9 mouse cellular contexts compared by ENCODE assay signal in genomic region chr11:98953361-98953760, GRCm38 (mm10). TPM values are rescaled to one million over a fixed set of nuclear protein-coding genes. Genes with fewer than 3 reads are reported as not detected.
A peak's percentile ranks its signal among the peaks of the same experiment; 100 is the strongest.
DNase-seq lines count a peak whose midpoint lies in the region; ATAC-seq and TF ChIP-seq lines count a peak whose summit lies in the region.
"Had no signal": no experiment of that assay in that cellular context is flagged by ENCODE, and none has a peak within 500 bp of the region (broad histone marks: within the 10 kb centered on the region; RNA-seq: fewer than 3 reads in every experiment).

No protein-coding gene starts in this region.

- 0 out of 2 replicates have a peak overlapping the region, but pooled peaks have one; percentile 6 for H3K27ac ChIP-seq in gastrocnemius, adult 2 months
- peak overlapping the region; percentile 85; the same call in 1 of the 2 replicates for H3K27ac ChIP-seq in lung, embryonic 15.5 days
- H3K27ac ChIP-seq in embryonic facial prominence, embryonic 15.5 days (replicated peaks): 0 out of 2 replicates have a peak overlapping the region, but pooled peaks have one; percentile 68
- 0 out of 2 replicates have a peak overlapping the region, but pooled peaks have one; percentile 87 for H3K27ac ChIP-seq in neural tube, embryonic 13.5 days (replicated peaks)

- peaks cover 78% of the 10 kb centered on the region for H3K4me1 ChIP-seq in lung, embryonic 15.5 days
- peaks cover 66% of the 10 kb centered on the region for H3K4me1 ChIP-seq in embryonic facial prominence, embryonic 15.5 days
- peaks cover 69% of the 10 kb centered on the region for H3K4me1 ChIP-seq in neural tube, embryonic 13.5 days (replicated peaks)

- DNase-seq in gastrocnemius, adult 2 months: no peak
- no peak for DNase-seq in gastrocnemius, postnatal 10 days
- no peak for DNase-seq in lung, postnatal 25 days (ENCODE audit: low spot score)
- no peak for DNase-seq in layer of hippocampus, adult 18-20 months (ENCODE audit: low spot score in 2 of 2)
- DNase-seq in cerebellum, postnatal 36 days: no peak

- no peaks in the 10 kb centered on the region for H3K27me3 ChIP-seq in lung, embryonic 15.5 days
- no peaks in the 10 kb centered on the region for H3K27me3 ChIP-seq in embryonic facial prominence, embryonic 15.5 days
- no peaks in the 10 kb centered on the region for H3K27me3 ChIP-seq in neural tube, embryonic 13.5 days

- TF ChIP-seq CTCF in gastrocnemius, adult 2 months (IDR thresholded peaks at IDR 0.05): no peak

- no peak overlapping the region for H3K4me3 ChIP-seq in gastrocnemius, adult 2 months
- no peak overlapping the region for H3K4me3 ChIP-seq in lung, embryonic 15.5 days
- H3K4me3 ChIP-seq in embryonic facial prominence, embryonic 15.5 days (replicated peaks): no peak overlapping the region
- H3K4me3 ChIP-seq in neural tube, embryonic 13.5 days: no peak overlapping the region

- intact Hi-C loops in gastrocnemius, adult 2 months (cut with DNase I): no loop called here

- H3K4me2 ChIP-seq in lung, embryonic 15.5 days: no peak overlapping the region
- H3K4me2 ChIP-seq in embryonic facial prominence, embryonic 15.5 days (replicated peaks): no peak overlapping the region
- H3K4me2 ChIP-seq in neural tube, embryonic 13.5 days: no peak overlapping the region

- H3K36me3 ChIP-seq in lung, embryonic 15.5 days: peaks cover 18% of the 10 kb centered on the region
- H3K36me3 ChIP-seq in embryonic facial prominence, embryonic 15.5 days: peaks cover 39% of the 10 kb centered on the region
- H3K36me3 ChIP-seq in neural tube, embryonic 13.5 days: peaks cover 7% of the 10 kb centered on the region; the same call in 1 of the 2 replicates

- WGBS in lung, embryonic 15.5 days: 0% methylated on average over 2 of the region's 2 CpGs
- 45% methylated on average over 2 of the region's 2 CpGs for WGBS in embryonic facial prominence, embryonic 15.5 days
- WGBS in neural tube, embryonic 13.5 days: 18% methylated on average over 2 of the region's 2 CpGs

- H3K9ac ChIP-seq in lung, embryonic 15.5 days: no peak overlapping the region
- H3K9ac ChIP-seq in embryonic facial prominence, embryonic 15.5 days: no peak overlapping the region
- no peak overlapping the region for H3K9ac ChIP-seq in neural tube, embryonic 13.5 days

- no peak for ATAC-seq in lung, embryonic 15.5 days (ENCODE audit: borderline replicate concordance, extremely low read depth, low FRiP score, low TSS enrichment)
- ATAC-seq in embryonic facial prominence, embryonic 15.5 days (ENCODE audit: insufficient number of reproducible peaks, low FRiP score, low TSS enrichment, low read depth): no peak
- ATAC-seq in neural tube, embryonic 13.5 days (ENCODE audit: low read depth): no peak

- no peaks in the 10 kb centered on the region for H3K9me3 ChIP-seq in lung, embryonic 15.5 days
- no peaks in the 10 kb centered on the region for H3K9me3 ChIP-seq in embryonic facial prominence, embryonic 15.5 days (replicated peaks)
- H3K9me3 ChIP-seq in neural tube, embryonic 13.5 days: no peaks in the 10 kb centered on the region

RNA-seq across cellular contexts. Expression of gene Rara, which starts 25.7 kb away (rescaled TPM):
- 10 to 100 TPM; 10.2 to 12.4 TPM for total RNA-seq in gastrocnemius, adult 2 months (2021)
- total RNA-seq in gastrocnemius, postnatal 10 days (2021): 10 to 100 TPM; 22.6 to 31.5 TPM
- polyA plus RNA-seq in lung, embryonic 15.5 days (2015; fragmentation: Nextera tagmentation; extraction: Ambion mirVana): 36.5 and 38.4 TPM in 2 replicates
- 50.0 and 53.5 TPM in 2 replicates for polyA plus RNA-seq in embryonic facial prominence, embryonic 15.5 days (2015; fragmentation: Nextera tagmentation; extraction: Ambion mirVana)
- 24.0 and 26.7 TPM in 2 replicates for polyA plus RNA-seq in neural tube, embryonic 13.5 days (2015; fragmentation: Nextera tagmentation; extraction: Ambion mirVana)
- total RNA-seq in layer of hippocampus, adult 18-20 months (2021): 10 to 100 TPM; 18.3 to 26.6 TPM

RNA-seq across cellular contexts. Expression of gene Gjd3, which starts 29.5 kb away (rescaled TPM):
- not detected for total RNA-seq in gastrocnemius, adult 2 months (2021)
- not detected for total RNA-seq in gastrocnemius, postnatal 10 days (2021)
- polyA plus RNA-seq in lung, embryonic 15.5 days (2015; fragmentation: Nextera tagmentation; extraction: Ambion mirVana): 0.20 and 0.61 TPM in 2 replicates
- 0.96 and 1.1 TPM in 2 replicates for polyA plus RNA-seq in embryonic facial prominence, embryonic 15.5 days (2015; fragmentation: Nextera tagmentation; extraction: Ambion mirVana)
- polyA plus RNA-seq in neural tube, embryonic 13.5 days (2015; fragmentation: Nextera tagmentation; extraction: Ambion mirVana): 1.4 and 1.5 TPM in 2 replicates
- 1 to 10 TPM in 1 of 2 experiments, under 1 TPM in 1; 0.52 to 1.2 TPM for total RNA-seq in layer of hippocampus, adult 18-20 months (2021)
- total RNA-seq: hematopoietic stem cell, adult 5-6 weeks had no signal

RNA-seq across cellular contexts. Expression of gene Cdc6, which starts 45.8 kb away (rescaled TPM):
- under 1 TPM in 1 of 2 experiments, not detected in 1; 0.11 TPM for total RNA-seq in gastrocnemius, adult 2 months (2021)
- 1 to 10 TPM; 2.3 to 3.5 TPM for total RNA-seq in gastrocnemius, postnatal 10 days (2021)
- 41.3 and 42.5 TPM in 2 replicates for polyA plus RNA-seq in lung, embryonic 15.5 days (2015; fragmentation: Nextera tagmentation; extraction: Ambion mirVana)
- 22.6 and 22.7 TPM in 2 replicates for polyA plus RNA-seq in embryonic facial prominence, embryonic 15.5 days (2015; fragmentation: Nextera tagmentation; extraction: Ambion mirVana)
- polyA plus RNA-seq in neural tube, embryonic 13.5 days (2015; fragmentation: Nextera tagmentation; extraction: Ambion mirVana): 4.2 and 4.7 TPM in 2 replicates
- under 1 TPM; 0.36 to 0.79 TPM for total RNA-seq in layer of hippocampus, adult 18-20 months (2021)

Comparison
In these comparisons a context has a peak if more than half of its experiments do, and no peak if none do; other contexts are left out.
1. H3K27ac ChIP-seq: peak in every context shown above with its lines; median percentile 87 in neural tube, embryonic 13.5 days; 85 in lung, embryonic 15.5 days; 68 in embryonic facial prominence, embryonic 15.5 days; 6 in gastrocnemius, adult 2 months.